Mouse (Mus musculus) megakaryocyte, embryonic 14.5 days (primary cell): Measurements from ENCODE around the gene Dnah2.

Source experiments
- FLI1 ChIP-seq: IDR thresholded peaks from 2 replicates; pipeline ENCODE4 v1.6.1; 2012; ENCODE audit warnings: low read length, inconsistent platforms, mixed read lengths
- GATA1 ChIP-seq: IDR thresholded peaks from 3 replicates; pipeline ENCODE4 v1.6.1; 2012; ENCODE audit warnings: mixed read lengths, low read length, inconsistent platforms, borderline replicate concordance

DNA sequence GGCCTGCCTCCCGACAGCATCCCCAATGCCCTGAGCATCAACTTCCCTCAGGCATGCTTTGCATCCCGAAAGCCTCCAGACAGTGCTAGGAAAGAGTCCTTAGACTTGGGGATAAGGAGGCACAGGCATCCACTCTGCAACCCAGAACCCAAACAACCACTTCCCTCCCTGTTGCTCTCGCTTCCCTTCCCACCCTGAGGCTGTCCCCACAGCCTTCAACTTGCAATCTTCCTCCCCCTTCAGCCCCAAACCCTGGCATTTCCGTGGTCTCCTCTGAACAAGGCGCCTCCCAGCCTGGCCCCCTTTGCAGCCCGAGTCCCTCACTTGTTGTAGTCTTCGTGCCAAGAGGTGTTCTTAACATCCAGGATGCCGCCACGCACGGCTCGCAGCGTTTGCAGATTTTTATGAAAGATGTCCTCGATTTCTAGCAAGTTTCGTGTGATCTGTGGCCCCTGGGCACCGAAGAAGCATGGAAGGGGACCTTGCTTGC, 32.7 kb downstream of the Dnah2 start:
- TF ChIP-seq GATA1, result no peak
- TF ChIP-seq FLI1, result no peak
